Mouse (Mus musculus): Measurements from ENCODE around the gene Doc2g. TPM values are rescaled to one million over a fixed set of nuclear protein-coding genes. Genes with fewer than 3 reads are reported as not detected.
A peak's percentile ranks its signal among the peaks of the same experiment; 100 is the strongest.
"Not testable (repeated sequence)": the region's sequence is repeated elsewhere in the genome, so short reads cannot be mapped to it uniquely, and the experiment has no call there.

Gene Doc2g
- 1 to 10 TPM; 8.3 to 9.4 TPM for total RNA-seq (2021)

GRCm38 (mm10) chr19:4003112-4003511 is at the start of gene Doc2g:
TSS of gene Doc2g (plus strand) at chr19:4003313.
- DNase-seq: no peak
- intact Hi-C loops (cut with DNase I): no loop called here

GRCm38 (mm10) chr19:3955033-3955432 is 48.1 kb upstream of the Doc2g start:
- DNase-seq: no peak
- intact Hi-C loops (cut with DNase I): loop anchor here (10.0 kb wide), 1 partner anchor 130 kb away; the partner anchor contains the start of gene Cabp2

GRCm38 (mm10) chr19:3955804-3956203 is 47.3 kb upstream of the Doc2g start:
- DNase-seq: no peak
- intact Hi-C loops (cut with DNase I): loop anchor here (10.0 kb wide), 1 partner anchor 129 kb away; the partner anchor contains the start of gene Cabp2

GRCm38 (mm10) chr19:3957296-3958036 is 45.6 kb upstream of the Doc2g start:
- not testable (repeated sequence) for DNase-seq
- intact Hi-C loops (cut with DNase I): loop anchor here (10.0 kb wide), 1 partner anchor 127 kb away; the partner anchor contains the start of gene Cabp2

GRCm38 (mm10) chr19:3958470-3958869 is 44.6 kb upstream of the Doc2g start, which contains the start of gene Aldh3b3:
TSS of gene Aldh3b3 (plus strand) at chr19:3958645.
- DNase-seq: peak; percentile 73
- intact Hi-C loops (cut with DNase I): loop anchor here (10.0 kb wide), 1 partner anchor 126 kb away; the partner anchor contains the start of gene Cabp2

GRCm38 (mm10) chr19:3959030-3959429 is 44.1 kb upstream of the Doc2g start:
- intact Hi-C loops (cut with DNase I): loop anchor here (10.0 kb wide), 1 partner anchor 126 kb away; the partner anchor contains the start of gene Cabp2
- no peak for DNase-seq

- intact Hi-C loops (cut with DNase I): no loop called here
- no peak for DNase-seq
These were observed 42.9 kb upstream of the Doc2g start for GRCm38 (mm10) chr19:3960211-3960610.

- intact Hi-C loops (cut with DNase I); DNase-seq: not testable (repeated sequence)
These were observed 41.3 kb upstream of the Doc2g start for GRCm38 (mm10) chr19:3961805-3962204.

GRCm38 (mm10) chr19:3962469-3962868 is 40.6 kb upstream of the Doc2g start:
- intact Hi-C loops (cut with DNase I): no loop called here
- no peak for DNase-seq

GRCm38 (mm10) chr19:3964030-3964429 is 39.1 kb upstream of the Doc2g start:
- no peak for DNase-seq
- intact Hi-C loops (cut with DNase I): no loop called here

GRCm38 (mm10) chr19:3966330-3967075 is 36.6 kb upstream of the Doc2g start:
- intact Hi-C loops (cut with DNase I): no loop called here
- DNase-seq: no peak

GRCm38 (mm10) chr19:3967258-3967657 is 35.9 kb upstream of the Doc2g start:
- DNase-seq: no peak
- intact Hi-C loops (cut with DNase I): no loop called here

GRCm38 (mm10) chr19:3972229-3972628 is 30.9 kb upstream of the Doc2g start, which contains the start of gene Aldh3b2:
TSS of gene Aldh3b2 (plus strand) at chr19:3972328.
- intact Hi-C loops (cut with DNase I): no loop called here
- DNase-seq: no peak

GRCm38 (mm10) chr19:3974608-3975007 is 28.5 kb upstream of the Doc2g start:
- intact Hi-C loops (cut with DNase I); DNase-seq: not testable (repeated sequence)

GRCm38 (mm10) chr19:3975866-3976265 is 27.2 kb upstream of the Doc2g start:
- intact Hi-C loops (cut with DNase I): no loop called here
- no peak for DNase-seq

- intact Hi-C loops (cut with DNase I): no loop called here
These were observed 22.8 kb upstream of the Doc2g start for GRCm38 (mm10) chr19:3980309-3980708.

GRCm38 (mm10) chr19:3980917-3981316 is 22.2 kb upstream of the Doc2g start:
- intact Hi-C loops (cut with DNase I): no loop called here
- DNase-seq: no peak

More at GRCm38 (mm10) chr19:3980309-3980708, 22.8 kb upstream of the Doc2g start:
- DNase-seq: peak; percentile 80

- intact Hi-C loops (cut with DNase I): no loop called here
- no peak for DNase-seq
These were observed 19.4 kb upstream of the Doc2g start for GRCm38 (mm10) chr19:3983527-3984200.

- intact Hi-C loops (cut with DNase I): no loop called here
- no peak for DNase-seq
These were observed 17.8 kb upstream of the Doc2g start for GRCm38 (mm10) chr19:3985261-3985681.

GRCm38 (mm10) chr19:3986334-3986733 is 16.8 kb upstream of the Doc2g start, which contains the start of gene Acy3:
TSS of gene Acy3 (plus strand) at chr19:3986570.
- DNase-seq: peak; percentile 48
- intact Hi-C loops (cut with DNase I): no loop called here

- no peak for DNase-seq
- intact Hi-C loops (cut with DNase I): no loop called here
These were observed 15.0 kb upstream of the Doc2g start for GRCm38 (mm10) chr19:3988066-3988465.

Measured in left cerebral cortex, postnatal 4 days (tissue).